Mouse (Mus musculus) embryonic facial prominence, embryonic 14.5 days (tissue): Measurements from ENCODE around the gene Olfr1471. TPM values are rescaled to one million over a fixed set of nuclear protein-coding genes. Genes with fewer than 3 reads are reported as not detected.
"Not testable (repeated sequence)": the region's sequence is repeated elsewhere in the genome, so short reads cannot be mapped to it uniquely, and the experiment has no call there.

Experiments
- ATAC-seq: fragments of 200-750 bp; cut with Nextera tagmentation; 2 replicates; pipeline ENCODE4 v1.8.0; 2017; ENCODE audit warnings: low read depth, moderate number of reproducible peaks, moderate TSS enrichment
- DNase-seq: peaks from one replicate; pipeline ENCODE4 v3.0.0-alpha.2; 2015; ENCODE audit warnings: low spot score
- H3K27ac ChIP-seq: fragments of 300-500 bp; sonication (generic); replicated peaks from 2 replicates; pipeline ENCODE4 v1.5.1; 2014; ENCODE audit warnings: low read depth, mild to moderate bottlenecking, low read length, moderate library complexity
- H3K27me3 ChIP-seq: fragments of 300-500 bp; sonication (generic); replicated peaks from 2 replicates; pipeline ENCODE4 v1.6.1; 2014; ENCODE audit warnings: low read length; ENCODE audit not compliant: control insufficient read depth, insufficient read depth
- H3K36me3 ChIP-seq: fragments of 300-500 bp; sonication (generic); 2 replicates; pipeline ENCODE4 v1.6.1; 2014; ENCODE audit warnings: low read length, mixed read lengths; ENCODE audit not compliant: control insufficient read depth, insufficient read depth
- H3K4me1 ChIP-seq: fragments of 300-500 bp; sonication (generic); 2 replicates; pipeline ENCODE4 v1.6.1; 2014; ENCODE audit warnings: antibody characterized with exemption, low read length; ENCODE audit not compliant: control insufficient read depth, insufficient read depth
- H3K4me2 ChIP-seq: fragments of 300-500 bp; sonication (generic); 2 replicates; pipeline ENCODE4 v1.6.1; 2014; ENCODE audit warnings: low read depth, mild to moderate bottlenecking, low read length, moderate library complexity, mixed read lengths
- H3K4me3 ChIP-seq: fragments of 300-500 bp; sonication (generic); 2 replicates; pipeline ENCODE4 v1.5.1; 2014; ENCODE audit warnings: low read depth, mild to moderate bottlenecking, low read length
- H3K9ac ChIP-seq: fragments of 300-500 bp; sonication (generic); 2 replicates; pipeline ENCODE4 v1.6.1; 2014; ENCODE audit warnings: low read depth, mild to moderate bottlenecking, low read length, moderate library complexity, mixed read lengths
- H3K9me3 ChIP-seq: fragments of 300-500 bp; sonication (generic); 2 replicates; pipeline ENCODE4 v1.6.1; 2016; ENCODE audit warnings: low read length; ENCODE audit not compliant: control insufficient read depth
- WGBS: fragments of 180-500 bp; shearing (Covaris S2); extraction: QIAGEN DNeasy Blood & Tissue Kit; methylation state at CpG from one replicate; pipeline ENCODE4 v1.1.7; 2014; 5-methylcytosine and 5-hydroxymethylcytosine counted together
- polyA plus RNA-seq: library from polyadenylated mRNA; unstranded; fragments of >200 nt; fragmentation: Nextera tagmentation; extraction: Ambion mirVana; gene quantifications from 2 replicates; pipeline ENCODE4 v1.2.1, GENCODE M21; 2014

Olfr1471 gene
- polyA plus RNA-seq, result not detected in 2 replicates

GRCm38 (mm10) chr19:13443109-13443508 is at the start of gene Olfr1471:
Gene Olfr1471, plus strand, starts transcription at chr19:13443409.
- 68% methylated on average over 2 of the region's 2 CpGs for WGBS
- H3K27me3 ChIP-seq, H3K4me3 ChIP-seq, ATAC-seq, H3K4me2 ChIP-seq, H3K27ac ChIP-seq, H3K36me3 ChIP-seq, H3K9ac ChIP-seq, H3K4me1 ChIP-seq, DNase-seq, H3K9me3 ChIP-seq: not testable (repeated sequence)

DNA sequence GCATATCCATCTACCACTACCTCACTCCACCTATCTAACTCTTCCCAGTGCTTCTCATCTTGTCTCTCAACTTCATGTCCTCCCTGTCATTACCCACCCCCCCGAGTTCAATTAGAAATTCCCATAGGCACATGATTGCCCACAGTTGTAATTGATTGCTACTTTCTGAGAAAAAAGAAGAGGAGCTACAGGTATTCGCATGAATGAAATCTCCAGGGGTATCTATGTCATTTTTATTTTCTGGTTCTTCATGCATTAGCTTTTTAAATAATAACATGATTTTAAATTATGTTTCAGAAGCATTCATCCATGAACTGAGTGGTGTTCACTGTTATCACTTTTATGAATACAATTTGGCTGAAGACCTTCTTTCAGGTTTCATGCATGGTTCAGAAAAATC is 35.7 kb upstream of the Olfr1471 start, which contains the start of gene Olfr1469:
Gene Olfr1469, plus strand, starts transcription at position 301 of the 400 bp plus-strand sequence.
- no peak within 1 kb of the TSS for H3K4me3 ChIP-seq
- H3K27ac ChIP-seq, result no peak within 1 kb of the TSS
- no peaks in the 10 kb centered on the region for H3K36me3 ChIP-seq
- H3K27me3 ChIP-seq, result no peaks in the 10 kb centered on the region
- DNase-seq, result no peak
- 0 out of 2 replicates have a peak, but pooled peaks cover 6% of the 10 kb centered on the region for H3K9me3 ChIP-seq
- ATAC-seq, result no peak
- 71% methylated on average over 2 of the region's 2 CpGs for WGBS
- no peak within 1 kb of the TSS for H3K9ac ChIP-seq
- no peaks in the 10 kb centered on the region for H3K4me1 ChIP-seq
- H3K4me2 ChIP-seq, result no peak within 1 kb of the TSS

DNA sequence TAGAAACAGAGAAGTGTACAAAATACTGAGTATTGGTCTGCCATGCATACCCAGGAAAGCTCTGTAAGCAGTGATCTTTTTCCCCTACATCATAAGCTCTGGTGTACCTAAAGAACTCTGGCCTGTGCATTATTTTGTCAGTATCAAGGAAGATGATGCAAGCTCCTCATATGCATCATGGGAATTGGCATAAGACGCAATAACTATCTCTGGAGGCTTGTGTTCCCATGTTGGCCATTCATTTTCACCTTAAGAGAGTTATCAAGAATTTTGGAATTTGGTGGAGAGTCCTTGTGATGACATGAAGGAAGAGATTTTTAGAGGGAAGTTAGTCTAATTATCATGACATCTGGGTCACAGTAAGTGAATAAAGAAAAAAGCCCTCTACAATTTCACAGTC is 12.8 kb downstream of the Olfr1471 start, which contains the start of gene Olfr1472:
Gene Olfr1472, minus strand, starts transcription at position 101 of the 400 bp plus-strand sequence.
- H3K36me3 ChIP-seq, result no peaks in the 10 kb centered on the region
- DNase-seq, result no peak
- H3K9ac ChIP-seq, result no peak within 1 kb of the TSS
- no peak for ATAC-seq
- no peak within 1 kb of the TSS for H3K4me2 ChIP-seq
- 82% methylated on average over 1 of the region's 1 CpGs for WGBS
- H3K4me3 ChIP-seq, result no peak within 1 kb of the TSS
- H3K9me3 ChIP-seq, result no peaks in the 10 kb centered on the region
- no peaks in the 10 kb centered on the region for H3K4me1 ChIP-seq
- no peak within 1 kb of the TSS for H3K27ac ChIP-seq
- H3K27me3 ChIP-seq, result no peaks in the 10 kb centered on the region

DNA sequence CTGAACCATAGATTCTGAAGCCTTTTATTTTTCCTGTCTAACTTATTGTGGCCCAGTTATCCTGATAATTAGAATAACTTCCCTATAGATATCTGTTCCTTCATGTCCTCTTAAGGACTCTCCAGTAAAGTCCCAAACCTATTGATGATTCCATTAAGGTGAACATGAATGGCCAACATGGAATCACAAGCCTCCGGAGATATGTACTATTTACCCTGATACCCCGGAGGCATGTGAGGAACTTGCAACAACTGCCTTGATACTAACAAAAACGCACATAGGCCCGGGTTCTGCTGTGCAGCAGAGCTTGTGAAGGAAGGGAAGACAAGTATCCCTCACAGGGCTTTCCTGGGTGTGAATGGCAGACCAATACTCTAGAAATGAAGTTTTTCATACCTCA is 26.1 kb downstream of the Olfr1471 start, which contains the start of gene Olfr1474:
Gene Olfr1474, plus strand, starts transcription at position 301 of the 400 bp plus-strand sequence.
- not testable (repeated sequence) for H3K9ac ChIP-seq, H3K4me2 ChIP-seq, H3K27me3 ChIP-seq, H3K4me3 ChIP-seq, ATAC-seq, H3K27ac ChIP-seq, H3K9me3 ChIP-seq, H3K4me1 ChIP-seq, H3K36me3 ChIP-seq, DNase-seq
- WGBS, result 73% methylated on average over 4 of the region's 4 CpGs

DNA sequence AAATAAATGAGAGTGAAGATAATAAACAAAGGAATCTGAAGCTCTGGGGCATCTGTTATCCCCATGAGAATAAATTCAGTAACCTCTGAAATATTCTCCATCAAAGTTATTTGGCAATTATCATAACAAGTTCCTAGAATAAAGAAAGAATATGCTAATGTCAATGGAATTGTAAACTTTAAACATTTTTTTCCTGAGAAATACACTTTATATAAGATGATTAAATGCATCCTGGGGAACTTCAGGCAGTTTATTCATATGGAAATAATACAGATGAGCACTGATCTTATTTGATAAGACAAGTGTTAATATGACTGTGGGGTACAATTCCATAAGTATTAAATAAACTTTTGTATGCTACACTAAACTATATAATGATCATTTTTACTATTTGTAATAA is 36.9 kb downstream of the Olfr1471 start, which contains the start of gene Olfr1475:
Gene Olfr1475, minus strand, starts transcription at position 101 of the 400 bp plus-strand sequence.
- H3K27ac ChIP-seq, result no peak within 1 kb of the TSS
- H3K4me1 ChIP-seq, result no peaks in the 10 kb centered on the region
- H3K9me3 ChIP-seq, result no peaks in the 10 kb centered on the region
- no peak within 1 kb of the TSS for H3K9ac ChIP-seq
- ATAC-seq (no peak), DNase-seq (no peak)
- no peaks in the 10 kb centered on the region for H3K36me3 ChIP-seq
- no peak within 1 kb of the TSS for H3K4me2 ChIP-seq
- H3K27me3 ChIP-seq, result no peaks in the 10 kb centered on the region
- no peak within 1 kb of the TSS for H3K4me3 ChIP-seq

GRCm38 (mm10) chr19:13500246-13500645 is 57.0 kb downstream of the Olfr1471 start, which contains the start of gene Olfr1477:
Gene Olfr1477, plus strand, starts transcription at chr19:13500546.
- no peaks in the 10 kb centered on the region for H3K36me3 ChIP-seq
- ATAC-seq, result no peak
- no peaks in the 10 kb centered on the region for H3K4me1 ChIP-seq
- no peak within 1 kb of the TSS for H3K4me2 ChIP-seq
- no peak for DNase-seq
- H3K4me3 ChIP-seq, result no peak within 1 kb of the TSS
- no peak within 1 kb of the TSS for H3K9ac ChIP-seq
- peaks cover 3% of the 10 kb centered on the region; the same call in 1 of the 2 replicates for H3K9me3 ChIP-seq
- H3K27ac ChIP-seq, result no peak within 1 kb of the TSS
- H3K27me3 ChIP-seq, result no peaks in the 10 kb centered on the region
- 70% methylated on average over 3 of the region's 3 CpGs for WGBS

Other genes with a start within 250 kb of the Olfr1471 start
- gene Olfr1463, start 212.1 kb upstream of the Olfr1471 start, polyA plus RNA-seq, result not detected in 2 replicates
- gene Olfr1465, start 127.9 kb upstream of the Olfr1471 start, polyA plus RNA-seq, result not detected in 2 replicates
- not detected in 2 replicates for gene Olfr1466, start 104.5 kb upstream of the Olfr1471 start, polyA plus RNA-seq
- not detected in 2 replicates for gene Olfr1467, start 81.2 kb upstream of the Olfr1471 start, polyA plus RNA-seq
- not detected in 2 replicates for gene Olfr1469, start 35.6 kb upstream of the Olfr1471 start, polyA plus RNA-seq
- not detected in 2 replicates for gene Olfr1472, start 12.7 kb downstream of the Olfr1471 start, polyA plus RNA-seq
- gene Olfr1474, start 26.2 kb downstream of the Olfr1471 start, polyA plus RNA-seq, result not detected in 2 replicates
- not detected in 2 replicates for gene Olfr1475, start 36.8 kb downstream of the Olfr1471 start, polyA plus RNA-seq
- not detected in 2 replicates for gene Olfr1477, start 57.1 kb downstream of the Olfr1471 start, polyA plus RNA-seq
- gene Olfr1480, start 84.5 kb downstream of the Olfr1471 start, polyA plus RNA-seq, result not detected in 2 replicates
- gene Olfr1484, start 140.1 kb downstream of the Olfr1471 start, polyA plus RNA-seq, result not detected in 2 replicates
- gene Olfr1487, start 174.0 kb downstream of the Olfr1471 start, polyA plus RNA-seq, result not detected in 2 replicates
- not detected in 2 replicates for gene Olfr1489, start 188.2 kb downstream of the Olfr1471 start, polyA plus RNA-seq
- gene Olfr1490, start 207.7 kb downstream of the Olfr1471 start, polyA plus RNA-seq, result not detected in 2 replicates